Mouse (Mus musculus) liver, postnatal 0 days (tissue): ENCODE measurements around the gene Rtn4r.

Experiments
- CTCF ChIP-seq: sonication (generic); IDR thresholded peaks from 2 replicates; pipeline ENCODE4 v1.5.1; 2016; ENCODE audit warnings: antibody characterized with exemption, low read depth
- EP300 ChIP-seq: IDR thresholded peaks from 2 replicates; pipeline ENCODE4 v1.6.1; 2016; ENCODE audit warnings: antibody characterized with exemption, low read depth, mild to moderate bottlenecking

- TF ChIP-seq CTCF (no peak), EP300 (no peak)
Observed at GRCm38 (mm10) chr16:18132026-18132425, 4.6 kb downstream of the Rtn4r start.
